1 mouse cellular context compared by ENCODE assay signal in the genomic region with DNA sequence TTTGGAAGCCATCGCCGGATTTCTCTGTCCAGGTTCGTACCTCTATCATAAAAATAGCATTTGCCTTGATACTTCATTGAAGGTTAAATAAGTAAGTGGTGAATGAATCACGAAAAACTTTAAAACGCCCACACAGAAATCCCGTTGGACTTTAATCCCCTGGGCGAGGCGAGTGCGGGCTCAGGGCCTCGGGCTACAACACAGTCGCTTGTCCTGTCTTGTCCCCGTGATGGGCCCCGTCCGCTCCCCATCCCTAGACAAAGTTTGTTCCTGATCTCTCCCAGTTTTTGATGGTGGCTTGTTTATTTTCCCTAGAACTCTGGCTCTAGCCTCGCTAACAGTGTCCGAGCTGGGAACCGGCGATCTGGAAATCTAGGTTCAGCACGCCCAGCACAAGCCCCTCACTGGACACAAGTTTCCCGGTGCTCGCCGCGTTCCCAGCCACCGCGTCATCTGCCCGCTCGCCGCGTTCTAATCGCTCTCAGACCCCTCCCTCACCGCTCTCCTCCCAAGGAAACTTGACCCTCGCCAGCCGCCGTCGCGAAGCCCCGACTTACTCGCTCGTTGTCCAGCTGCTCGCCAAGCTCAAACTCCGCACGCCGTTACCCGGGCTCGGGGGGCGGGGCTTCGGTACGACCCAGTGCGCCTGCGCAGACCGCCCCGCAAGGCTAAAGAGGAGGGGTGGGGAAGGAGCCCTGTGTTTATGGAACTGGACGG.
A peak's percentile ranks its signal among the peaks of the same experiment; 100 is the strongest.
TF ChIP-seq lines count a peak whose summit lies in the region.

Gene Gss, minus strand, starts transcription at position 674 of the 717 bp plus-strand sequence.

TF ChIP-seq in CH12.LX, 34 proteins besides CTCF, POLR2A, EP300 and RAD21 (continued from another document):
- no peak for TF ChIP-seq ZKSCAN1 (IDR thresholded peaks at IDR 0.05; ENCODE audit: borderline replicate concordance, low read depth, low read length)
- no peak for TF ChIP-seq CHD1 (IDR thresholded peaks at IDR 0.05; ENCODE audit: low read depth, low read length)
- peak; percentile 40; the same call in 1 of the 2 replicates for TF ChIP-seq RCOR1 (conservative IDR thresholded peaks at IDR 0.05; ENCODE audit: low read depth, low read length)
- TF ChIP-seq MAFK (IDR thresholded peaks at IDR 0.05; ENCODE audit: insufficient replicate concordance, low read length): no peak
- TF ChIP-seq BHLHE40 (IDR thresholded peaks at IDR 0.05; ENCODE audit: low read depth, low read length): peak; percentile 53
- peak; percentile 54; the same call in 1 of the 2 replicates for TF ChIP-seq ETS1 (conservative IDR thresholded peaks at IDR 0.05; ENCODE audit: low read depth, low read length)
- TF ChIP-seq TCF12 (IDR thresholded peaks at IDR 0.05; ENCODE audit: low read depth, low read length): peak; percentile 76; the same call in 1 of the 2 replicates
- no peak; the same call in 1 of the 2 replicates for TF ChIP-seq ZMIZ1 (IDR thresholded peaks at IDR 0.05; ENCODE audit: low read depth, low read length)
- no peak for TF ChIP-seq ZNF384 (IDR thresholded peaks at IDR 0.05; ENCODE audit: low read depth, low read length)
- TF ChIP-seq ZC3H11A (IDR thresholded peaks at IDR 0.05; ENCODE audit: low read depth, low read length): no peak
- TF ChIP-seq E2F4 (IDR thresholded peaks at IDR 0.05; ENCODE audit: insufficient replicate concordance, low read depth, low read length): no peak
- no peak for TF ChIP-seq USF2 (conservative IDR thresholded peaks at IDR 0.05; ENCODE audit: low read depth, low read length)
- peak; percentile 84 for TF ChIP-seq NELFE (IDR thresholded peaks at IDR 0.05; ENCODE audit: low read depth, low read length)
- TF ChIP-seq JUN (IDR thresholded peaks at IDR 0.05; ENCODE audit: insufficient read depth, low read depth, low read length): no peak
- peak; percentile 73 for TF ChIP-seq ELF1 (IDR thresholded peaks at IDR 0.05; ENCODE audit: low read depth, low read length)
- peak; percentile 74 for TF ChIP-seq MAX (IDR thresholded peaks at IDR 0.05; ENCODE audit: low read length)
- TF ChIP-seq UBTF (IDR thresholded peaks at IDR 0.05; ENCODE audit: low read depth, low read length): no peak
- TF ChIP-seq CHD2 (IDR thresholded peaks at IDR 0.05; ENCODE audit: low read length): no peak
- TF ChIP-seq MXI1 (IDR thresholded peaks at IDR 0.05; ENCODE audit: low read depth, low read length): peak; percentile 84
- no peak for TF ChIP-seq JUND (conservative IDR thresholded peaks at IDR 0.05; ENCODE audit: low read depth, low read length)
- TF ChIP-seq MAZ (IDR thresholded peaks at IDR 0.05; ENCODE audit: low read depth, low read length): peak; percentile 99
- peak; percentile 81 for TF ChIP-seq HCFC1 (IDR thresholded peaks at IDR 0.05; ENCODE audit: low read depth, low read length)
